Mouse (Mus musculus): ENCODE measurements at regions not wholly inside any gene's neighbourhood (a gene's known extent, or its start where the extent isn't known, plus 50 kb on each side); places are given as distances from the start of the nearest gene placed in this dataset. TPM values are rescaled to one million over a fixed set of nuclear protein-coding genes. Genes with fewer than 3 reads are reported as not detected.

DNA sequence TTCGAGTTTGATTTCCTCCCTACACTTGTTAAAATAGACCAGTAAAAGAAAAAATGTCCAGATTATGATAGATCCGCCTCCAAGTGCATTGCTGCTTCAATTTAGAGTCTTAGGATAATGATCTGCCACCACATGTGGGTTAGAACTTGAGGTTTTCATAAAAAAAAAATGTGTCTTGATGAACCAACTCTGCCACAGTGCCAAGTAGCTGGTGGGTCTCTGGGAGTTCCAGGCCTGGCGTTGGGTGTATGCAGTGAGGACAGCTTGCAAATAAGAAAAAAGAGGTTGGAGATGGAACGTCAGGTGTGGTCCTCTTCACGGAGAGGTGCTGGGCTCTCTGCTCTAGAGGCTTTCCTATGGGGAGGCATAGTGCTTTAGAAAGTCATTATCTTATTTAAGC, 53.6 kb upstream of the Gm10320 start:
- Histone ChIP-seq H3K27me3 (ENCODE audit: insufficient read depth, low read length) (no peaks in the 10 kb centered on the region; the same call in 1 of the 2 replicates), H3K4me2 (ENCODE audit: low read length) (no peak overlapping the region), H3K27ac (no peak overlapping the region), H3K36me3 (ENCODE audit: insufficient read depth, low read length) (no peaks in the 10 kb centered on the region), H3K4me1 (replicated peaks; ENCODE audit: insufficient read depth, low read length) (no peaks in the 10 kb centered on the region), H3K9me3 (replicated peaks; ENCODE audit: low read length) (no peaks in the 10 kb centered on the region), H3K9ac (ENCODE audit: low read depth, low read length) (no peak overlapping the region), H3K4me3 (replicated peaks; ENCODE audit: low read depth, low read length) (no peak overlapping the region)
- ATAC-seq (replicated peaks; ENCODE audit: low FRiP score, low read depth) (no peak), DNase-seq (ENCODE audit: low spot score) (no peak)
- no peak for TF ChIP-seq CTCF (IDR thresholded peaks at IDR 0.05; ENCODE audit: low read depth)
- WGBS = 83% methylated on average over 5 of the region's 5 CpGs

DNA sequence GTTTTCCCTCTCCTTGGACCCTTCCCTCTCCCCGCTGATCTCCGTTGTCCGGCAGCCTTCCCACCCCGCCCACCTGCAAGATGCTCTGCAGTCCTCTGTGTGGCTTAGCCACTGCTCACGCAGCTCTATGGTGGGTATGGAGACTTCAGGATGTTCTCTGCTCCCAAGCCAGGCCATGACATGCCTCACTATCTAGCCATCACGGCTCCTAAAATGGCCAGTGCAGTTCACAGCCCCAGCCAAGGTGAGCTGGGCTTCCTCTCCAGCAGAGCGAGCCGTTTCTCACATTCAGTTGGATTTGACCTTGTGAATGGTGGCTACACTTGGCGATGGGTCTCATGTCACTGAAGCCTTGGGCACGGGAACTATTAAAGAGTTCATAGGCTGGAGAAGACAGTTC, 52.2 kb upstream of the Gm10320 start:
- ATAC-seq (replicated peaks; ENCODE audit: low FRiP score, low read depth) = no peak

More for the DNA sequence above, 52.2 kb upstream of the Gm10320 start:
- no peak for TF ChIP-seq CTCF (IDR thresholded peaks at IDR 0.05; ENCODE audit: low read depth)
- Histone ChIP-seq H3K4me2 (ENCODE audit: low read length) (no peak overlapping the region), H3K27ac (no peak overlapping the region), H3K9ac (ENCODE audit: low read depth, low read length) (no peak overlapping the region), H3K36me3 (ENCODE audit: insufficient read depth, low read length) (no peaks in the 10 kb centered on the region), H3K27me3 (ENCODE audit: insufficient read depth, low read length) (no peaks in the 10 kb centered on the region), H3K9me3 (replicated peaks; ENCODE audit: low read length) (no peaks in the 10 kb centered on the region), H3K4me3 (replicated peaks; ENCODE audit: low read depth, low read length) (no peak overlapping the region), H3K4me1 (replicated peaks; ENCODE audit: insufficient read depth, low read length) (no peaks in the 10 kb centered on the region)
- DNase-seq (ENCODE audit: low spot score) = no peak
- 85% methylated on average over 10 of the region's 10 CpGs for WGBS

Small RNA genes in the stretch of these regions (microRNA-seq; reads per million reads assigned to microRNA genes)
- not detected for gene Gm22698

Data from kidney, postnatal 0 days (tissue).